Mouse (Mus musculus) hindbrain, postnatal 0 days (tissue): ENCODE data around the gene Larp7. TPM values are rescaled to one million over a fixed set of nuclear protein-coding genes. Genes with fewer than 3 reads are reported as not detected.
A peak's percentile ranks its signal among the peaks of the same experiment; 100 is the strongest.

Source experiments
- ATAC-seq: fragments of 200-750 bp; cut with Nextera tagmentation; 2 replicates; pipeline ENCODE4 v1.8.0; 2017; ENCODE audit warnings: mild to moderate bottlenecking, moderate TSS enrichment, moderate library complexity
- DNase-seq: peaks from one replicate; pipeline ENCODE4 v3.0.0-alpha.2; 2015; ENCODE audit warnings: low spot score
- H3K27ac ChIP-seq: fragments of 300-500 bp; sonication (generic); 2 replicates; pipeline ENCODE4 v1.5.1; 2014; ENCODE audit warnings: mild to moderate bottlenecking
- H3K27me3 ChIP-seq: fragments of 300-500 bp; sonication (generic); 2 replicates; pipeline ENCODE4 v1.6.1; 2014; ENCODE audit warnings: low read length, mixed read lengths; ENCODE audit not compliant: insufficient read depth
- H3K36me3 ChIP-seq: fragments of 300-500 bp; sonication (generic); 2 replicates; pipeline ENCODE4 v1.6.1; 2014; ENCODE audit warnings: low read length, mixed read lengths; ENCODE audit not compliant: insufficient read depth
- H3K4me1 ChIP-seq: fragments of 300-500 bp; sonication (generic); 2 replicates; pipeline ENCODE4 v1.6.1; 2014; ENCODE audit warnings: antibody characterized with exemption, low read length, mixed read lengths; ENCODE audit not compliant: insufficient read depth
- H3K4me2 ChIP-seq: fragments of 300-500 bp; sonication (generic); 2 replicates; pipeline ENCODE4 v1.6.1; 2014; ENCODE audit warnings: low read depth, mild to moderate bottlenecking, low read length, moderate library complexity, mixed read lengths
- H3K4me3 ChIP-seq: fragments of 300-500 bp; sonication (generic); 2 replicates; pipeline ENCODE4 v1.5.1; 2014; ENCODE audit warnings: low read length
- H3K9ac ChIP-seq: fragments of 300-500 bp; sonication (generic); replicated peaks from 2 replicates; pipeline ENCODE4 v1.6.1; 2014; ENCODE audit warnings: mild to moderate bottlenecking, low read length, moderate library complexity, mixed read lengths
- H3K9me3 ChIP-seq: fragments of 300-500 bp; sonication (generic); 2 replicates; pipeline ENCODE4 v1.6.1; 2016; ENCODE audit warnings: low read length, mixed read lengths
- CTCF ChIP-seq: IDR thresholded peaks from 2 replicates; pipeline ENCODE4 v1.5.1; 2016; ENCODE audit warnings: antibody characterized with exemption, control low read depth, low read depth
- whole genome bisulfite sequencing: fragments of 180-500 bp; shearing (Covaris S2); extraction: QIAGEN DNeasy Blood & Tissue Kit; methylation state at CpG from one replicate; pipeline ENCODE4 v1.1.7; 2014; 5-methylcytosine and 5-hydroxymethylcytosine counted together
- polyA plus RNA-seq: library from polyadenylated mRNA; unstranded; fragments of >200 nt; fragmentation: Nextera tagmentation; extraction: Ambion mirVana; gene quantifications from 2 replicates; pipeline ENCODE4 v1.2.1, GENCODE M21; 2015
- total RNA-seq: library from RNA; depleted of rRNA; stranded (reverse); fragments of >200 nt; gene quantifications from 2 replicates; pipeline ENCODE4 v1.2.3, GENCODE M21; 2014

Larp7 gene
- total and polyA plus RNA-seq, 2 experiments from 2014 or later: 4.5 to 30.4 TPM

- no peak overlapping the region for H3K27ac ChIP-seq
- H3K9ac ChIP-seq: no peak overlapping the region
- no peak overlapping the region for H3K4me2 ChIP-seq
- 79% methylated on average over 2 of the region's 2 CpGs for whole genome bisulfite sequencing
- no peak for DNase-seq
- no peaks in the 10 kb centered on the region for H3K27me3 ChIP-seq
- H3K4me1 ChIP-seq: no peaks in the 10 kb centered on the region
- no peaks in the 10 kb centered on the region for H3K36me3 ChIP-seq
- TF ChIP-seq CTCF: no peak
- no peaks in the 10 kb centered on the region for H3K9me3 ChIP-seq
- no peak overlapping the region for H3K4me3 ChIP-seq
- no peak for ATAC-seq
Measured at GRCm38 (mm10) chr3:127513699-127514098, 39.5 kb downstream of the Larp7 start.

DNA sequence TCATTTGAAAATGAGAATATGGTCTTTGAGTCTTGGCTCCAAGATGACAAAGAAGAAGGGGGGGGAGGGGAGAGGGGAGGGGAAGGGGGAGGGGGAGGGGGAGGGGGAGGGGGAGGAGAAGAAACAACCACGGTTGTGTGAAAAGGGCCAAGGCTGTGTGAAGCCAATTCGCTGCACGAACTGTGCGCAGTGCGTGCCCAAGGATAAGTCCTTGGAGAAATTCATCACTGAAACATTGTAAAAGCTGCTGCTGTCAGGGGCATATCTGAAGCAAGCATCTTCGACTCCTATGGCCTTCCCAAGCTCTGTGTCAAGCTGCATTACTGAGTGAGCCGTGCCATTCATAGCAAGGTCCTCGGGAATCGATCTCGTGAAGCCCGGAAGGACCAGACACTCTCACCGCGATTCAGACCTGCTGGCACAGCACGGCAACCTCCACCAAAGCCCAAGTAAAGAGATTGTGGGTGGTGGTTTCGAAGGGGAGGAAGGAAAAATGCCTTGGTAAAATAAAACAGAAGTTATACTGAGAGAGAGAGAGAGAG, 40.3 kb downstream of the Larp7 start:
- TF ChIP-seq CTCF: no peak
- H3K27ac ChIP-seq: no peak overlapping the region
- H3K9me3 ChIP-seq: no peaks in the 10 kb centered on the region
- no peaks in the 10 kb centered on the region for H3K36me3 ChIP-seq
- no peaks in the 10 kb centered on the region for H3K4me1 ChIP-seq
- H3K27me3 ChIP-seq: no peaks in the 10 kb centered on the region
- WGBS: 77% methylated on average over 15 of the region's 15 CpGs
- DNase-seq (no peak), ATAC-seq (no peak)
- no peak overlapping the region for H3K9ac ChIP-seq
- H3K4me2 ChIP-seq: no peak overlapping the region
- H3K4me3 ChIP-seq: no peak overlapping the region

GRCm38 (mm10) chr3:127511786-127512746, 41.1 kb downstream of the Larp7 start:
- Histone ChIP-seq H3K4me3 (no peak overlapping the region), H3K36me3 (no peaks in the 10 kb centered on the region), H3K9me3 (no peaks in the 10 kb centered on the region), H3K4me1 (no peaks in the 10 kb centered on the region), H3K4me2 (no peak overlapping the region), H3K9ac (no peak overlapping the region), H3K27me3 (no peaks in the 10 kb centered on the region), H3K27ac (no peak overlapping the region)
- TF ChIP-seq CTCF: no peak
- no peak for ATAC-seq
- 79% methylated on average over 12 of the region's 12 CpGs for WGBS
- DNase-seq: no peak

GRCm38 (mm10) chr3:127507878-127508783, 45.0 kb downstream of the Larp7 start:
- no peak overlapping the region for H3K4me3 ChIP-seq
- H3K4me1 ChIP-seq: no peaks in the 10 kb centered on the region
- H3K27me3 ChIP-seq: no peaks in the 10 kb centered on the region
- no peaks in the 10 kb centered on the region for H3K36me3 ChIP-seq
- H3K27ac ChIP-seq: no peak overlapping the region
- DNase-seq (no peak), ATAC-seq (no peak)
- H3K4me2 ChIP-seq: no peak overlapping the region
- H3K9ac ChIP-seq: no peak overlapping the region
- no peaks in the 10 kb centered on the region for H3K9me3 ChIP-seq
- 69% methylated on average over 15 of the region's 15 CpGs for WGBS
- no peak for TF ChIP-seq CTCF

DNA sequence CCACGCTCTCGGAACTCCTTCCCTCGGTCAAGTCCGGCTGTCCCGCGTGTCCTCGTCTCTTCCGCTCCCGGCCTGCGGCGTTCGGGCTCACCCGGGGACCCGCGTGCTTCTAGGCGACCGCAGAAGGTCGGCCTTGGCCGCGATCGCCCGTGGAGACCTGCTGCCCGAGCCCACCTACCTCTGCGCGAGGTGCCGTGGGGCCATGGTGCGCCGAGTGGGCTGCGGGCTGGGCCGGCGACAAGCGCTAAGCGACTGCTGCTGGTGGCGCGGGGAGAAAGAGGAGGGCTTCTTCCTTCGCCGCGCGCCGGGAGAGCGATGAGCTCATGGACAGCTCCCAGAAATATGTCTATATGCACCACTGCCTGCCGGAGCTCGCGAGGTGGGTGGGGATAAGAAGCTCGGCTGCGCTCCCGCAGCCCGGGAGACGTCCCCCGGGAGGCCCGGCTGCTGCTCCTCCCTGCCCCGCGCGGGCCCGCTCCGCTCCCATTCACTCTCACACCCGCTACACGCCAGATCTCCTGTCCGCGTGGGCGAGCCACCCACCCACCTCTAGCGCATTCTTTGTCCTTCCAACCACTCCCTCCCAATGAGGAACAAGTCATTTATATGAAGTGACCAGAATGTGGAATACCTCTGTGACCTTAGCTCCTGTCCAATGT, 54.3 kb downstream of the Larp7 start, which contains the start of gene Ank2:
TSS of gene Ank2 (minus strand) at position 609 of the 659 bp plus-strand sequence.
- 0 out of 2 replicates have a peak, but pooled peaks cover 3% of the 10 kb centered on the region for H3K4me1 ChIP-seq
- H3K4me3 ChIP-seq: peak within 1 kb of the TSS; percentile 57
- peak within 1 kb of the TSS; percentile 71 for H3K9ac ChIP-seq
- DNase-seq: peak; percentile 75
- WGBS: under 1% methylated on average over 61 of the region's 62 CpGs
- H3K9me3 ChIP-seq: no peaks in the 10 kb centered on the region
- H3K27ac ChIP-seq: peak within 1 kb of the TSS; percentile 67
- TF ChIP-seq CTCF: no peak
- peak; percentile 84 for ATAC-seq
- H3K27me3 ChIP-seq: no peaks in the 10 kb centered on the region
- no peaks in the 10 kb centered on the region for H3K36me3 ChIP-seq
- peak within 1 kb of the TSS; percentile 93 for H3K4me2 ChIP-seq

GRCm38 (mm10) chr3:127498197-127498741, 54.9 kb downstream of the Larp7 start:
- H3K36me3 ChIP-seq: no peaks in the 10 kb centered on the region
- DNase-seq: peak; percentile 61
- no peaks in the 10 kb centered on the region for H3K9me3 ChIP-seq
- TF ChIP-seq CTCF: no peak
- 0 out of 2 replicates have a peak, but pooled peaks cover 3% of the 10 kb centered on the region for H3K4me1 ChIP-seq
- H3K4me3 ChIP-seq: peak overlapping the region; percentile 57
- peak; percentile 86 for ATAC-seq
- H3K27me3 ChIP-seq: no peaks in the 10 kb centered on the region
- WGBS: 2% methylated on average over 21 of the region's 23 CpGs
- H3K27ac ChIP-seq: peak overlapping the region; percentile 67
- peak overlapping the region; percentile 71 for H3K9ac ChIP-seq
- H3K4me2 ChIP-seq: peak overlapping the region; percentile 93
